Mouse (Mus musculus): ENCODE measurements around the gene Rassf4. TPM values are rescaled to one million over a fixed set of nuclear protein-coding genes. Genes with fewer than 3 reads are reported as not detected.

The Rassf4 gene
- polyA plus RNA-seq, 1 experiment = 20.6 TPM

DNA sequence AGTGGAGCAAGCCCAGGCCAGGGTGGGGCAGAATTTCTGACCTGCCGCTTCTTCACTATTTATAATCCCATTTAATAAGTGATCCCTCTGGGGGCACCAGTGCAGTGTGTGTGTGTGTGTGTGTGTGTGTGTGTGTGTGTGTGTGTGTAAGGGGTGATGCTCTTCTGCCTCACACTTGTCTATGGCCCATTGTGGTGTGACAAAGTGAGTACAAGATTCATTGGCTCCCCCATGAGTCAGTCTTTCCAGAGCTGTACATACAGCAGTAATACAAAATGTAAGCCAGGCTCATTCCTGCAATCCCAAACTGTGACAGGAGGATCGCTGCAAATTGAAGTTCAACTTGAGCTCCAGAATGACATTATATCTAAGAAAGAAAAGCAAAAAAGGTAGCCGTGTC is 8.9 kb downstream of the Rassf4 start:
- TF ChIP-seq CTCF (IDR thresholded peaks at IDR 0.05; ENCODE audit: insufficient read depth, low read length) = no peak
- no peak for TF ChIP-seq POLR2A (IDR thresholded peaks at IDR 0.05; ENCODE audit: borderline replicate concordance, extremely low read depth, low read depth, low read length)
- DNase-seq = no peak
- Histone ChIP-seq H3K4me1 (ENCODE audit: control insufficient read depth, insufficient read depth, low read length) (no peaks in the 10 kb centered on the region; the same call in 1 of the 2 replicates), H3K4me3 (replicated peaks; ENCODE audit: extremely low read depth, low read depth, low read length) (no peak overlapping the region)
- 77% methylated on average over 3 of the region's 3 CpGs for WGBS

DNA sequence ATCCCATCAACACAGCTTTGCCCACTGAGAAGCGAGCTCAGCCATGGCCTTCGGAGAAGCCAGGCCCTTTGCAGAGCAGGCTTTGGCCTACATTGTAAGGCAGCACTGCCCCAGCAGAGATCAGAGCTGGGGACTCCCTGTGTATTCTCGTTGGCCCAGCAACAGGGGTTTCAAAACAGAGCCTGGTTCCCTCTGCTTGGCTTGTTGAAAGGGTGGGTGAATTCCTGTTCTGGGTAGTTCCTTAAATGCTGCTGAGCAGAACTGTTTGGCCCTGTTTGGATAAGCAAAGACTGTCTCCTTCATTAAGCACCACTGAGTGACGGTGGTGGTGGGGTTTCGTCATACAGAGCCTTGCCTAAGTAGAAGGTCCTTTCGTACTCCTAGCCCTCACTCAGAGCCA is 9.7 kb downstream of the Rassf4 start:
- 78% methylated on average over 6 of the region's 6 CpGs for WGBS
- no peak for TF ChIP-seq CTCF (IDR thresholded peaks at IDR 0.05; ENCODE audit: insufficient read depth, low read length)
- no peak for TF ChIP-seq POLR2A (IDR thresholded peaks at IDR 0.05; ENCODE audit: borderline replicate concordance, extremely low read depth, low read depth, low read length)
- no peak overlapping the region for H3K4me3 ChIP-seq (replicated peaks; ENCODE audit: extremely low read depth, low read depth, low read length)
- no peaks in the 10 kb centered on the region; the same call in 1 of the 2 replicates for H3K4me1 ChIP-seq (ENCODE audit: control insufficient read depth, insufficient read depth, low read length)
- no peak for DNase-seq

DNA sequence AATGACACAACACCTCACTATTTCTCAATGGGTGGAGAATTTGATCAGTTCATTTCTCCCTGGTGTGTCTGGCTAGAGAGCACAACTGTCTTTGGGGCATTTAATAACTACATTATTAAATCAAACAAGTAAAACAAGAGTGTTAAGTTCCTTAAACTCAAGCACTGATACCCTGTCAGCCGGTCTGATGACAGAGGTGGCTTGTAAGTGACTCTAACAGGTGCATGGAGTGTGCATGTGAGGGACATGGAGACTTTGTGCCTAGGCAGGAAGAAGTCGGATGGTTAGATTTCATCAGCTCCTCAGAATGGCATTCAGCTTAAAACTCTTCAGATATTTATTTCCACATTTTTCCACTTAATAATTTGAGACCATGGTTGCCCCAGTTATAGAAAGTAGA is 10.4 kb downstream of the Rassf4 start:
- H3K4me1 ChIP-seq (ENCODE audit: control insufficient read depth, insufficient read depth, low read length) = no peaks in the 10 kb centered on the region; the same call in 1 of the 2 replicates
- DNase-seq = no peak
- WGBS = 71% methylated on average over 2 of the region's 2 CpGs
- TF ChIP-seq CTCF (IDR thresholded peaks at IDR 0.05; ENCODE audit: insufficient read depth, low read length) (no peak), POLR2A (IDR thresholded peaks at IDR 0.05; ENCODE audit: borderline replicate concordance, extremely low read depth, low read depth, low read length) (no peak)
- no peak overlapping the region for H3K4me3 ChIP-seq (replicated peaks; ENCODE audit: extremely low read depth, low read depth, low read length)

DNA sequence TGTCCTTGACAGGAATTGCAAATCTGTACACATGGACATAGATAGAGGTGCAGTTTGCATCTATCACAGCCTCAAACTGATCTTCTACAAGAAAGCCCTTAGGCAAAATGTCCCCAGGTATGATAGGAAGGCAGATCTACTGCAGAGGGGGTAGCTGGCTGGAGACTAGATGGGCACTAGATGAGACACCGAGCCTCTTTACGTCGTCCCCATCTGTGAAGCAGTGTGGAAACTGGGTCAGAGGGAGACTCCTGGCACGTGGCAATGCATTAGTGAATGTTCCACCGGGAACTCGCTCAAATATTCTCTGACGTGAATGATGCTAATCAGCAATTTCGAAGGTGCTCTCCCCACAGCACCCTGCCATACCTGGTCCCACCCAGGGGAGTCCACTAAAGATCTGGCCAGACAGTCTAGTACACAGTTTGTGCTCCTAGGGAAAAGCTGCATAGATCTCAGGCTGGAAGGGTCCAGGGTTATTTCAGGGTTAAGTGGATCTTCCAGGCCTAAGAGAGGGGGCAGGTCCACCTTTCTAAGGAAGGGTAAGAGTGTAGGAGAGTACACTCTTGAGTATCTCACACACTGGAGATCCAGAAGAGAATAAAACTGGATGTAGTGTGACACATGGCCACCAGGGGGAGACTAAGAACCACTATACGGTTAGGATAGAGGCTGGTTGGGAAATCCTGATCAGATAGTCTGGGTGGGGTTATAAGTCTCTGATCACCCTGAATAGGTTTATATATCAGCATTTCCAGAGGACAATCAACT is 19.9 kb downstream of the Rassf4 start:
- Histone ChIP-seq H3K4me3 (replicated peaks; ENCODE audit: extremely low read depth, low read depth, low read length) (no peak overlapping the region), H3K4me1 (ENCODE audit: control insufficient read depth, insufficient read depth, low read length) (peaks cover 5% of the 10 kb centered on the region; the same call in 1 of the 2 replicates)
- TF ChIP-seq CTCF (IDR thresholded peaks at IDR 0.05; ENCODE audit: insufficient read depth, low read length) (peak; percentile 9; the same call in 1 of the 2 replicates), POLR2A (IDR thresholded peaks at IDR 0.05; ENCODE audit: borderline replicate concordance, extremely low read depth, low read depth, low read length) (peak; percentile 49; the same call in 1 of the 2 replicates)
- 48% methylated on average over 9 of the region's 9 CpGs for WGBS
- no peak for DNase-seq

DNA sequence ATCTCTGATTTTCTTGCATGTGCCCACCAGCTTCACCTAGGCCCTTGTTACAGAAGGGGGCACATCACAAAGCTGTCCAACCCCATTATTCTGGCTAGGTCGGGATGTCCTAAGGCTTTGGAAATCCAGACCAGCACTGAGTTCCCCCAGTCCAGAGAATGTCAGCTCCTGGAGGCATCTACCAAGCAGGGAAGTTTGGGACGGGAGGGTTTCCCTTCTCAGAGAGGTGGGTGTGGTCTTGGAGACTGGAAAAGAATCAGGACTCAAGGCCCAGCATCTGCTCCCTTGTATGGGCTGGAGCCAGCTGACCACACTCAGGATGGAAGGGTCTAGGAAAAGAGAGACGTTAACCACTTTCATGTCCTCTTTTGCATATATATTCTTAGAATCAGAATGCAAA is 20.6 kb downstream of the Rassf4 start:
- TF ChIP-seq POLR2A (IDR thresholded peaks at IDR 0.05; ENCODE audit: borderline replicate concordance, extremely low read depth, low read depth, low read length) (no peak), CTCF (IDR thresholded peaks at IDR 0.05; ENCODE audit: insufficient read depth, low read length) (no peak)
- WGBS = 60% methylated on average over 3 of the region's 3 CpGs
- H3K4me3 ChIP-seq (replicated peaks; ENCODE audit: extremely low read depth, low read depth, low read length) = no peak overlapping the region
- DNase-seq = no peak
- peaks cover 5% of the 10 kb centered on the region; the same call in 1 of the 2 replicates for H3K4me1 ChIP-seq (ENCODE audit: control insufficient read depth, insufficient read depth, low read length)

DNA sequence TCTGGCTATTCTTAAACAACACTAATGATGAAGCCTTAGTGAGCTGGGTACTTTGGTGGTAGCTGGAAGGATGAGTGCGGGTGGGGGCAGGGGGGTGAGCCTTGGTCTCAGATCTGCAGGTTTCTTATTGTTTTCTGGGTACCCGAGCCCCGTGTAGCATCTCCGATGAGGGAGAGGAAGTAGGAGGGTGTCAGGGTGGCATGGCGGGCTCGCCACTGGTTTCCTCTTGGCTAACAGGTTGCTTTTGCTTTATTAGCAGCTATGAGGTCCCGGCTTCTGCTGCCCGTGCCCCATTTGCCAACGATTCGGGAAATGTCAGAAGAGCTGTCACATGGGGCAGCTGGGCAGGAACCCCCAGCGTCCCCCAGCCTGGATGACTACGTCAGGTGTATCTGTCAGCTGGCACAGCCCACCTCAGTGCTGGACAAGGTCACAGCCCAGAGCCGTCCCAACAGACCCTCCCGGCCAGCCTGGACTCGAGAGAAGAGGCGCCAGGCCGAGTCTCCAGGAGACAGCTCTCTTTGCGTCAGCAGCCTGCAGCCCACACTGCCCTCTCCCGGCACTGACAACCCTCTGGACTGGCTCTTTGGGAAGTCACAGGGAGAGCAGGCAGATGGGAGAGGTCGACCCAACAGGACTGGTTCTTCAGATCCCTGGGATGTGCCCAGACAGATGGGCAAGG is 22.2 kb downstream of the Rassf4 start:
- peak; percentile 66 for DNase-seq
- TF ChIP-seq CTCF (IDR thresholded peaks at IDR 0.05; ENCODE audit: insufficient read depth, low read length) (peak; percentile 75), POLR2A (IDR thresholded peaks at IDR 0.05; ENCODE audit: borderline replicate concordance, extremely low read depth, low read depth, low read length) (peak; percentile 49; the same call in 1 of the 2 replicates)
- Histone ChIP-seq H3K4me3 (replicated peaks; ENCODE audit: extremely low read depth, low read depth, low read length) (peak overlapping the region; percentile 80), H3K4me1 (ENCODE audit: control insufficient read depth, insufficient read depth, low read length) (peaks cover 10% of the 10 kb centered on the region)
- 20% methylated on average over 20 of the region's 20 CpGs for WGBS

DNA sequence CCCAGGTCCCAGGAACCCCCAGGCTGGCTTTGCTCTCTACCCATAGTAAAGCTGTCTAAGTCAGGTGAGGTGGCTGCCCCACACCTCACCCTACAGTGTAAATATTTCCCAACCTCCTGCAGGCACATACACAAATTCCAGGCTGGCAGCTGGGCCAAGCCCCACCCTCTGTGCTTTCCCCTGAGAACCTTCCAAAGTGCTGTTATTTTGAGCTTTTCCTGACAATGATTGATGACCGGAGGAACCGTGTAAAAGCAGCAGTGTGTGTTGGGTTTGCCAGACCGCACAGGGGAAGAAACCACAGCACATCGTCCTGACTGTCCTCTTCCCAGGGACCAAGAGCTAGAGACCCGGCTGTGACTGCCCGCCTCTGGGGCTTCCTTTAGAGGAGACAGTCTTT is 23.3 kb downstream of the Rassf4 start, which contains the start of gene Depp1:
Depp1 (plus strand) TSS at position 204 of the 400 bp plus-strand sequence.
- WGBS = 5% methylated on average over 6 of the region's 6 CpGs
- no peak for TF ChIP-seq CTCF (IDR thresholded peaks at IDR 0.05; ENCODE audit: insufficient read depth, low read length)
- TF ChIP-seq POLR2A (IDR thresholded peaks at IDR 0.05; ENCODE audit: borderline replicate concordance, extremely low read depth, low read depth, low read length) = peak; percentile 98
- peaks cover 10% of the 10 kb centered on the region for H3K4me1 ChIP-seq (ENCODE audit: control insufficient read depth, insufficient read depth, low read length)
- peak within 1 kb of the TSS; percentile 80 for H3K4me3 ChIP-seq (replicated peaks; ENCODE audit: extremely low read depth, low read depth, low read length)
- peak; percentile 75 for DNase-seq

DNA sequence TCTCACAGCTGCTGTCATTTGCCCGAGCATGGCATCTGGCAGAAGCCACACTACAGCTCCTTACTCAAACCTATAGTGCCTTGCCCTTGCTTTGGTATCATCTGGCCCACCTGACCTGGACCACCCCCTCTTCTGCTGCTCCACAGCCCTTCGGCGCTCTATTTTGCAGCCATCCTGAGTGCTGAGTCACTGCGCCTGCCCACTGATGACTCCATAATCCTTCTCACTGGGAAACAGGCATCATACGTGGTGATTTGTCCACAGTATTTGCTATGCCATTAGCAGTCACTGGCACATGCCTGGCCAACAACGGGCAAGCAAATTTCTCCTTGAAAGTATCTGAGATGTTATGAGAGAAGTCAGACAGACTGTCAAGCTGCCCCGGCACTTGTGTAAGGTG is 23.9 kb downstream of the Rassf4 start:
- no peak for DNase-seq
- no peak for TF ChIP-seq CTCF (IDR thresholded peaks at IDR 0.05; ENCODE audit: insufficient read depth, low read length)
- TF ChIP-seq POLR2A (IDR thresholded peaks at IDR 0.05; ENCODE audit: borderline replicate concordance, extremely low read depth, low read depth, low read length) = no peak
- Histone ChIP-seq H3K4me1 (ENCODE audit: control insufficient read depth, insufficient read depth, low read length) (peaks cover 10% of the 10 kb centered on the region), H3K4me3 (replicated peaks; ENCODE audit: extremely low read depth, low read depth, low read length) (no peak overlapping the region)
- 54% methylated on average over 7 of the region's 7 CpGs for WGBS

DNA sequence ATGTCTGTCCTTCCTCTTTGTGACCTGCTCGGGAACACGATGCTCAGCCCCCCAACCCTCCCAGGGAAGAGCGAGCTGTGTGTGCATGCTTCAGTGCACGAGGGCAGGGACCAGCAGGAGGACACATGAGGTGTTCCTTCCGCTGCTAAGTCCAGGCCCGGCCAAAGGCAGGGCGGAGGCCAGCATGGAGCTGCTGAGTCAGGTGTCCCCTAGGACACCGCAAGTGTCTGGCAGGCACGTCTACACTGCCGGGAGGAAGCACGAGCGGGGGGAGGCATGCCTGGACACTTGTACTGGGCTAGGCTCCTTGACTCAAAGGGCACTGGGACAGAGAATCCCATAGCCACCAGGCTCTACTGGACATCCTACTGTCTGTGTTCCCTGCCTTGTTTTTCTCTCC is 26.0 kb downstream of the Rassf4 start:
- TF ChIP-seq CTCF (IDR thresholded peaks at IDR 0.05; ENCODE audit: insufficient read depth, low read length) (no peak), POLR2A (IDR thresholded peaks at IDR 0.05; ENCODE audit: borderline replicate concordance, extremely low read depth, low read depth, low read length) (no peak)
- DNase-seq = no peak
- H3K4me1 ChIP-seq (ENCODE audit: control insufficient read depth, insufficient read depth, low read length) = peaks cover 25% of the 10 kb centered on the region
- 49% methylated on average over 12 of the region's 12 CpGs for WGBS
- H3K4me3 ChIP-seq (replicated peaks; ENCODE audit: extremely low read depth, low read depth, low read length) = no peak overlapping the region

Measured in lung, adult 2 months (tissue).